Mouse (Mus musculus): ENCODE results near the gene Cfap44. TPM values are rescaled to one million over a fixed set of nuclear protein-coding genes. Genes with fewer than 3 reads are reported as not detected.

Gene Cfap44
- total RNA-seq, 1 experiment from 2014 or later, result 5.3 TPM

GRCm38 (mm10) chr16:44531239-44531797 lies 136.7 kb downstream of the Cfap44 start:
- no peak for DNase-seq

Other genes starting within 250 kb of the Cfap44 start
- gene Usf3, start 221.6 kb upstream of the Cfap44 start, total RNA-seq (2021), result 29.2 and 32.3 TPM in 2 replicates
- 9.3 and 12.8 TPM in 2 replicates for gene Sidt1, start 61.6 kb upstream of the Cfap44 start, total RNA-seq (2021)
- gene Spice1, start 47.7 kb upstream of the Cfap44 start, total RNA-seq (2021), result 28.1 and 37.5 TPM in 2 replicates
- 55.9 and 68.4 TPM in 2 replicates for gene Boc, start 164.1 kb downstream of the Cfap44 start, total RNA-seq (2021)

Data from adrenal gland, postnatal 25 days (tissue).